Comparison of ENCODE assay signal across 9 mouse cellular contexts in the genomic region with DNA sequence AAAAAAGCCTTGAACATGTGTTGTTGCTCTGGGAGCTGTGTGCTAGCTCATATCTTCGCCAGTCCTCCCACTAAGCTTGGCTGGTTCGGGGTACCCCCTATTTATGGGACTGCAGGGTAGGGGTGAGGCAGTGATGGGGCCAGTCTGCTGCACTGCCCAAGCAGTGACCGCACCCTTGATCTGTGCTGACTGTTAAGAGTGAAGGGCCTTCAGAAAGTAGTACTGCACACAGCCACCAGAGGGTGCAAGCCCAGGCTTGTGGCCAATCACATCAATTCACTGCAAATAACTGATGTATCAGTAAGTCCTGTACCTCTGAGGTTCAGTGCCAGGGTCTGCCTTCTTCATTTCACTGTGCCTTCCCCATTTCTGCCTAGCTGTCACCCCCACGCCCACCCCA. TPM values are rescaled to one million over a fixed set of nuclear protein-coding genes. Genes with fewer than 3 reads are reported as not detected.
DNase-seq lines count a peak whose midpoint lies in the region; TF ChIP-seq lines count a peak whose summit lies in the region.
"Had no signal": no experiment of that assay in that cellular context is flagged by ENCODE, and none has a peak within 500 bp of the region (broad histone marks: within the 10 kb centered on the region; RNA-seq: fewer than 3 reads in every experiment).

No protein-coding gene starts in this region.

- WGBS in bone marrow, adult 2 months = 50% methylated on average over 4 of the region's 4 CpGs

- peak; percentile 80 to 90 for DNase-seq in heart, postnatal 10 days
- peak; percentile 86 to 88 for DNase-seq in kidney, postnatal 4 days
- DNase-seq in lung, adult 18-20 months = peak; percentile 77 to 80
- DNase-seq in ovary, postnatal 10 days (ENCODE audit: low spot score) = peak; percentile 60
- DNase-seq in thymus, postnatal 36 days = peak; percentile 67 to 74

- no peak overlapping the region for H3K4me3 ChIP-seq in ES-Bruce4 (ENCODE audit: low read depth, low read length)
- no peak overlapping the region for H3K4me3 ChIP-seq in bone marrow, adult 2 months (replicated peaks; ENCODE audit: control insufficient read depth, low read depth, low read length)
- H3K4me3 ChIP-seq in embryonic fibroblast, embryonic 13.5 days (ENCODE audit: insufficient read depth, low read length) = no peak overlapping the region
- H3K4me3 ChIP-seq: heart, embryonic 13.5 days had no signal

- no peak overlapping the region for H3K9ac ChIP-seq in ES-Bruce4 (ENCODE audit: low read depth, poor library complexity, severe bottlenecking)
- H3K9ac ChIP-seq: heart, embryonic 13.5 days had no signal

- peak; percentile 91 for TF ChIP-seq CTCF in ES-Bruce4 (IDR thresholded peaks at IDR 0.05; ENCODE audit: low read depth, low read length)
- TF ChIP-seq CTCF in bone marrow, adult 2 months (IDR thresholded peaks at IDR 0.05; ENCODE audit: control insufficient read depth, insufficient read depth, low read length) = peak; percentile 96
- peak; percentile 84; the same call in 1 of the 2 replicates for TF ChIP-seq CTCF in embryonic fibroblast, embryonic 13.5 days (IDR thresholded peaks at IDR 0.05; ENCODE audit: borderline replicate concordance, insufficient read depth, low read length)

- H3K36me3 ChIP-seq in ES-Bruce4 (ENCODE audit: control insufficient read depth, insufficient read depth, low read length, poor library complexity, severe bottlenecking) = no peaks in the 10 kb centered on the region

- no peaks in the 10 kb centered on the region for H3K27me3 ChIP-seq in ES-Bruce4 (ENCODE audit: control insufficient read depth, insufficient read depth, low read length, poor library complexity, severe bottlenecking)
- H3K27me3 ChIP-seq: heart, embryonic 13.5 days had no signal

- no peaks in the 10 kb centered on the region for H3K9me3 ChIP-seq in ES-Bruce4 (replicated peaks; ENCODE audit: control insufficient read depth, insufficient read depth, low read length, poor library complexity, severe bottlenecking)
- H3K9me3 ChIP-seq: heart, embryonic 13.5 days had no signal

- no peak for TF ChIP-seq EP300 in ES-Bruce4 (IDR thresholded peaks at IDR 0.05; ENCODE audit: insufficient read depth, low read depth, low read length)

- H3K4me1 ChIP-seq in ES-Bruce4 (ENCODE audit: control insufficient read depth, insufficient read depth, low read length) = no peaks in the 10 kb centered on the region
- peaks cover 1% of the 10 kb centered on the region; the same call in 1 of the 2 replicates for H3K4me1 ChIP-seq in bone marrow, adult 2 months (ENCODE audit: control insufficient read depth, insufficient read depth, low read length)
- H3K4me1 ChIP-seq in embryonic fibroblast, embryonic 13.5 days (ENCODE audit: control insufficient read depth, insufficient read depth, low read length) = no peaks in the 10 kb centered on the region

- intact Hi-C loops in heart, postnatal 10 days (cut with DNase I) = loop anchor here (5.0 to 10.0 kb wide), 4 partner anchors 81 to 202 kb away; a partner anchor contains a TSS

- no peak overlapping the region for H3K27ac ChIP-seq in ES-Bruce4 (ENCODE audit: insufficient read depth, low read length)
- H3K27ac ChIP-seq in bone marrow, adult 2 months (ENCODE audit: control insufficient read depth, insufficient read depth, low read depth, low read length, poor library complexity) = no peak overlapping the region
- H3K27ac ChIP-seq in embryonic fibroblast, embryonic 13.5 days (ENCODE audit: insufficient read depth, low read length) = no peak overlapping the region
- H3K27ac ChIP-seq: heart, embryonic 13.5 days had no signal

- TF ChIP-seq POLR2A in ES-Bruce4 (IDR thresholded peaks at IDR 0.05; ENCODE audit: insufficient read depth, low read length) = no peak
- TF ChIP-seq POLR2A in bone marrow, adult 2 months (IDR thresholded peaks at IDR 0.05; ENCODE audit: borderline replicate concordance, control insufficient read depth, low read depth, low read length) = no peak
- no peak for TF ChIP-seq POLR2A in embryonic fibroblast, embryonic 13.5 days (IDR thresholded peaks at IDR 0.05; ENCODE audit: low read depth, low read length)

RNA-seq across cellular contexts. Expression of a gene that starts 13.9 kb away (rescaled TPM):
- 47.5 and 48.8 TPM in 2 replicates for polyA plus RNA-seq in ES-Bruce4 (2011; ENCODE audit: insufficient read depth, insufficient read length, low read depth, missing spikeins)
- 7.3 and 31.0 TPM in 2 replicates for polyA plus RNA-seq in bone marrow, adult 2 months (2011; ENCODE audit: insufficient read depth, insufficient read length, low replicate concordance, missing spikeins)
- 6.4 and 8.4 TPM in 2 replicates for polyA plus RNA-seq in embryonic fibroblast, embryonic 13.5 days (2011; ENCODE audit: insufficient read length, low read depth, missing spikeins)
- total RNA-seq in heart, postnatal 10 days (2021) = 10 to 100 TPM; 11.7 to 11.8 TPM

RNA-seq across cellular contexts. Expression of a gene that starts 20.5 kb away (rescaled TPM):
- polyA plus RNA-seq in ES-Bruce4 (2011; ENCODE audit: insufficient read depth, insufficient read length, low read depth, missing spikeins) = 10.4 and 11.0 TPM in 2 replicates
- polyA plus RNA-seq in bone marrow, adult 2 months (2011; ENCODE audit: insufficient read depth, insufficient read length, low replicate concordance, missing spikeins) = 3.3 and 6.3 TPM in 2 replicates
- polyA plus RNA-seq in embryonic fibroblast, embryonic 13.5 days (2011; ENCODE audit: insufficient read length, low read depth, missing spikeins) = 7.9 and 9.0 TPM in 2 replicates
- total RNA-seq in heart, postnatal 10 days (2021) = 10 to 100 TPM; 22.9 to 24.5 TPM

RNA-seq across cellular contexts. Expression of a gene that starts 26.2 kb away (rescaled TPM):
- polyA plus RNA-seq in ES-Bruce4 (2011; ENCODE audit: insufficient read depth, insufficient read length, low read depth, missing spikeins) = 47.6 and 50.9 TPM in 2 replicates
- 0.77 and 6.4 TPM in 2 replicates for polyA plus RNA-seq in bone marrow, adult 2 months (2011; ENCODE audit: insufficient read depth, insufficient read length, low replicate concordance, missing spikeins)
- polyA plus RNA-seq in embryonic fibroblast, embryonic 13.5 days (2011; ENCODE audit: insufficient read length, low read depth, missing spikeins) = 0.25 TPM in 1 of 2 replicates, not detected in the other
- 10 to 100 TPM; 36.1 to 38.5 TPM for total RNA-seq in heart, postnatal 10 days (2021)

RNA-seq across cellular contexts. Expression of a gene that starts 44.7 kb away (rescaled TPM):
- 24.5 and 24.7 TPM in 2 replicates for polyA plus RNA-seq in ES-Bruce4 (2011; ENCODE audit: insufficient read depth, insufficient read length, low read depth, missing spikeins)
- 54.8 and 94.0 TPM in 2 replicates for polyA plus RNA-seq in bone marrow, adult 2 months (2011; ENCODE audit: insufficient read depth, insufficient read length, low replicate concordance, missing spikeins)
- polyA plus RNA-seq in embryonic fibroblast, embryonic 13.5 days (2011; ENCODE audit: insufficient read length, low read depth, missing spikeins) = 25.3 and 37.2 TPM in 2 replicates
- total RNA-seq in heart, postnatal 10 days (2021) = 10 to 100 TPM; 29.3 to 35.8 TPM

RNA-seq across cellular contexts. Expression of a gene that starts 58.5 kb away (rescaled TPM):
- polyA plus RNA-seq in ES-Bruce4 (2011; ENCODE audit: insufficient read depth, insufficient read length, low read depth, missing spikeins) = 20.7 and 23.8 TPM in 2 replicates
- polyA plus RNA-seq in bone marrow, adult 2 months (2011; ENCODE audit: insufficient read depth, insufficient read length, low replicate concordance, missing spikeins) = 25.9 and 33.7 TPM in 2 replicates
- 33.4 and 44.5 TPM in 2 replicates for polyA plus RNA-seq in embryonic fibroblast, embryonic 13.5 days (2011; ENCODE audit: insufficient read length, low read depth, missing spikeins)
- total RNA-seq in heart, postnatal 10 days (2021) = 10 to 100 TPM; 29.3 to 30.4 TPM
